Mouse (Mus musculus) CD8-positive naive resting alpha-beta T cell, adult 57 days (primary cell): ENCODE data around the gene Gpbar1. TPM values are rescaled to one million over a fixed set of nuclear protein-coding genes. Genes with fewer than 3 reads are reported as not detected.

Experiments used
- total RNA-seq: library from RNA; stranded (reverse); gene quantifications from one replicate; pipeline ENCODE4 v1.2.4, GENCODE M21; 2023

Gene Gpbar1
- 0.98 TPM for total RNA-seq

GRCm38 (mm10) chr1:74278538-74278937, at the start of gene Gpbar1:
Gene Gpbar1, plus strand, starts transcription at chr1:74278550.

GRCm38 (mm10) chr1:74235938-74236589, 42.3 kb upstream of the Gpbar1 start, which contains the start of gene Arpc2:
Gene Arpc2, plus strand, starts transcription at chr1:74236084.

GRCm38 (mm10) chr1:74284543-74285160, 6.3 kb downstream of the Gpbar1 start, which contains the start of the genes Aamp and Pnkd:
Gene Aamp, minus strand, starts transcription at chr1:74284738.
Gene Pnkd, plus strand, starts transcription at chr1:74284930.

GRCm38 (mm10) chr1:74305522-74305921, 27.2 kb downstream of the Gpbar1 start, which contains the start of gene Tmbim1:
Gene Tmbim1, minus strand, starts transcription at chr1:74305622.

Other genes starting within 250 kb of the Gpbar1 start
- gene Tns1, start 154.1 kb upstream of the Gpbar1 start, total RNA-seq = 28.5 TPM
- gene Rufy4, start 153.0 kb upstream of the Gpbar1 start, total RNA-seq = 1.3 TPM
- gene Cxcr2, start 124.6 kb upstream of the Gpbar1 start, total RNA-seq = 1.4 TPM
- gene Cxcr1, start 83.9 kb upstream of the Gpbar1 start, total RNA-seq = not detected
- gene Arpc2, start 42.5 kb upstream of the Gpbar1 start, total RNA-seq = 357 TPM
- 139 TPM for gene Aamp, start 6.2 kb downstream of the Gpbar1 start, total RNA-seq
- gene Pnkd, start 6.4 kb downstream of the Gpbar1 start, total RNA-seq = 25.7 TPM
- 1.4 TPM for gene Tmbim1, start 27.1 kb downstream of the Gpbar1 start, total RNA-seq
- gene Catip, start 83.6 kb downstream of the Gpbar1 start, total RNA-seq = not detected
- gene Slc11a1, start 96.6 kb downstream of the Gpbar1 start, total RNA-seq = 2.9 TPM
- 104 TPM for gene Ctdsp1, start 113.0 kb downstream of the Gpbar1 start, total RNA-seq
- 2.4 TPM for gene Vil1, start 130.8 kb downstream of the Gpbar1 start, total RNA-seq
- 32.7 TPM for gene Cnot9, start 227.5 kb downstream of the Gpbar1 start, total RNA-seq